Comparison of ENCODE assay signal across 21 mouse cellular contexts in genomic region chr17:66751746-66752145, GRCm38 (mm10).
DNase-seq lines count a peak whose midpoint lies in the region; ATAC-seq and TF ChIP-seq lines count a peak whose summit lies in the region.
"Had no signal": no experiment of that assay in that cellular context is flagged by ENCODE, and none has a peak within 500 bp of the region (broad histone marks: within the 10 kb centered on the region; RNA-seq: fewer than 3 reads in every experiment).

No protein-coding gene starts in this region.

- H3K4me3 ChIP-seq in heart, adult 2 months, result no peak overlapping the region
- no peak overlapping the region for H3K4me3 ChIP-seq in forebrain, embryonic 16.5 days (replicated peaks; ENCODE audit: low read length)
- H3K4me3 ChIP-seq: forebrain, embryonic 10.5 days; heart, embryonic 13.5 days; midbrain, embryonic 12.5 days; neural tube, embryonic 12.5 days had no signal

- no peak overlapping the region for H3K27ac ChIP-seq in heart, adult 2 months
- no peak overlapping the region for H3K27ac ChIP-seq in forebrain, embryonic 16.5 days (ENCODE audit: low read length)
- H3K27ac ChIP-seq: forebrain, embryonic 10.5 days; heart, embryonic 13.5 days; midbrain, embryonic 12.5 days; neural tube, embryonic 12.5 days had no signal

- WGBS in heart, adult 2 months, result 82% methylated on average over 8 of the region's 8 CpGs
- 99% methylated on average over 8 of the region's 8 CpGs for WGBS in forebrain, embryonic 16.5 days

- no peak for TF ChIP-seq POLR2A in heart, adult 2 months (IDR thresholded peaks at IDR 0.05; ENCODE audit: insufficient read depth, low read depth, low read length)

- TF ChIP-seq CTCF in heart, adult 2 months (IDR thresholded peaks at IDR 0.05), result no peak

- no peaks in the 10 kb centered on the region; the same call in 1 of the 2 replicates for H3K36me3 ChIP-seq in heart, adult 2 months (ENCODE audit: control insufficient read depth, insufficient read depth, low read length)
- H3K36me3 ChIP-seq in forebrain, embryonic 16.5 days (ENCODE audit: control insufficient read depth, insufficient read depth), result no peaks in the 10 kb centered on the region
- H3K36me3 ChIP-seq: forebrain, embryonic 10.5 days; heart, embryonic 13.5 days; midbrain, embryonic 12.5 days; neural tube, embryonic 12.5 days had no signal

- intact Hi-C loops in heart, adult 2 months (cut with DNase I), result loop anchor here (5.0 to 10.0 kb wide), 4 partner anchors 69 to 723 kb away; partner anchors contain the start of gene Ptprm
- intact Hi-C loops in heart, postnatal 36 days (cut with DNase I), result no loop called here

- H3K79me2 ChIP-seq in heart, adult 2 months (replicated peaks; ENCODE audit: control insufficient read depth, insufficient read depth, low read length), result no peaks in the 10 kb centered on the region

- peaks cover 3% of the 10 kb centered on the region; the same call in 1 of the 2 replicates for H3K4me1 ChIP-seq in heart, adult 2 months (ENCODE audit: control insufficient read depth, insufficient read depth, low read length)
- peaks cover 7% of the 10 kb centered on the region for H3K4me1 ChIP-seq in forebrain, embryonic 16.5 days (replicated peaks; ENCODE audit: control insufficient read depth, insufficient read depth, low read length)

- no peaks in the 10 kb centered on the region for H3K9me3 ChIP-seq in forebrain, embryonic 16.5 days (ENCODE audit: control insufficient read depth, low read length)
- H3K9me3 ChIP-seq: forebrain, embryonic 10.5 days; heart, embryonic 13.5 days; midbrain, embryonic 12.5 days; neural tube, embryonic 12.5 days had no signal

- no peak for TF ChIP-seq EP300 in heart, adult 2 months (IDR thresholded peaks at IDR 0.05; ENCODE audit: insufficient read depth, low read depth, low read length)

- no peak overlapping the region for H3K4me2 ChIP-seq in forebrain, embryonic 16.5 days (ENCODE audit: low read length)
- H3K4me2 ChIP-seq: heart, embryonic 13.5 days; liver, embryonic 11.5 days; midbrain, embryonic 12.5 days; neural tube, embryonic 12.5 days had no signal

- no peak overlapping the region for H3K9ac ChIP-seq in heart, adult 2 months (ENCODE audit: low read depth, low read length)
- H3K9ac ChIP-seq in forebrain, embryonic 16.5 days (replicated peaks; ENCODE audit: low read depth, low read length), result no peak overlapping the region
- H3K9ac ChIP-seq: heart, embryonic 13.5 days; midbrain, embryonic 12.5 days; neural tube, embryonic 12.5 days had no signal

- no peak for ATAC-seq in forebrain, embryonic 16.5 days
- ATAC-seq in cerebellum, adult (ENCODE audit: insufficient number of reproducible peaks, low FRiP score, low TSS enrichment), result no peak

- DNase-seq in gastrocnemius, adult 18-20 months (ENCODE audit: low spot score), result peak; percentile 48
- DNase-seq in gastrocnemius, postnatal 10 days, result no peak
- peak; percentile 29 for DNase-seq in lung, postnatal 10 days
- DNase-seq in lung, postnatal 14 days, result no peak
- peak; percentile 40 to 62 for DNase-seq in heart, adult 2 months
- peak; percentile 18 to 32 for DNase-seq in heart, postnatal 36 days
- DNase-seq: adrenal gland, postnatal 25 days; cerebellum, adult 8-10 months; kidney, adult 18-20 months; kidney, postnatal 10 days; lung, adult 2 months; spleen, adult 18-20 months; thymus, postnatal 4 days had no signal

- no peaks in the 10 kb centered on the region for H3K27me3 ChIP-seq in heart, adult 2 months (ENCODE audit: control insufficient read depth, insufficient read depth, low read length)
- H3K27me3 ChIP-seq in forebrain, embryonic 16.5 days (replicated peaks; ENCODE audit: control insufficient read depth, insufficient read depth, low read length), result no peaks in the 10 kb centered on the region
- H3K27me3 ChIP-seq: CH12.LX; heart, embryonic 13.5 days; midbrain, embryonic 12.5 days; neural tube, embryonic 12.5 days had no signal

Comparison
In these comparisons a context has a peak if more than half of its experiments do, and no peak if none do; other contexts are left out.
1. DNase-seq: peak in gastrocnemius, adult 18-20 months (single experiment), lung, postnatal 10 days (single experiment), heart, adult 2 months (2 of 2) and heart, postnatal 36 days (2 of 2); none in gastrocnemius, postnatal 10 days (single experiment) and lung, postnatal 14 days (single experiment).